In the genomic region with DNA sequence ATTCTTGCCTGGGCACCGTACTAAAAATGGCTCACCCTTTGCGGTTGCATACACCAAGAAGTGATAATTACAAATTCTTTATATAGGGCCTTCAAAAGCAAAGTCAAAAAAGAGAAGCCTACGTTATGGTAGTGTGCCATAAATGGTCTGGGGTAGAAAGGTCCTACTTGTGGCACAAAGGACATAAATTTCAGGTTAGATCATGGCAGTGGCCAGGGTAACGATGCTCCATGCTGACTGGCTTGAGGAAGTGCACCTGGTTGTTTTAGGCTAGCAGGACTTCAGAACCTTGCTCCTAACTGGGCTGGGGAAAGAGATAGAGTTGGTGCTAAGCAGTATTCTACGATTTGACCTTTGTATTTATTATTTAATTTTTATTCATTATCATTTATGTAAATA, we compare ENCODE assay signal across 9 mouse cellular contexts. TPM values are rescaled to one million over a fixed set of nuclear protein-coding genes. Genes with fewer than 3 reads are reported as not detected.
DNase-seq lines count a peak whose midpoint lies in the region; ATAC-seq and TF ChIP-seq lines count a peak whose summit lies in the region.
"Had no signal": no experiment of that assay in that cellular context is flagged by ENCODE, and none has a peak within 500 bp of the region (broad histone marks: within the 10 kb centered on the region; RNA-seq: fewer than 3 reads in every experiment).

No protein-coding gene starts in this region.

- no peak for TF ChIP-seq CTCF in hindbrain, postnatal 0 days (IDR thresholded peaks at IDR 0.05; ENCODE audit: low read depth)

- DNase-seq in kidney, postnatal 25 days, result no peak
- DNase-seq in embryonic facial prominence, embryonic 11.5 days (ENCODE audit: low spot score), result no peak
- no peak for DNase-seq in hindbrain, postnatal 0 days (ENCODE audit: low spot score)
- no peak for DNase-seq in midbrain, embryonic 14.5 days
- no peak for DNase-seq in c-Kit-positive CD71-positive TER-119-positive erythroid progenitor cells, embryonic 14.5 days (ENCODE audit: low spot score)
- no peak for DNase-seq in gastrocnemius, postnatal 14 days
- no peak for DNase-seq in cerebellum, postnatal 25 days

- H3K9ac ChIP-seq in kidney, embryonic 14.5 days (ENCODE audit: low read depth, low read length), result peak overlapping the region; percentile 87; the same call in 1 of the 2 replicates
- peak overlapping the region; percentile 85 for H3K9ac ChIP-seq in embryonic facial prominence, embryonic 11.5 days (replicated peaks; ENCODE audit: low read length)
- peak overlapping the region; percentile 67 for H3K9ac ChIP-seq in hindbrain, postnatal 0 days (replicated peaks; ENCODE audit: low read length)
- H3K9ac ChIP-seq in midbrain, embryonic 14.5 days (replicated peaks; ENCODE audit: low read length), result peak overlapping the region; percentile 70

- H3K36me3 ChIP-seq in kidney, embryonic 14.5 days (ENCODE audit: control insufficient read depth, insufficient read depth, low read length), result peaks cover 13% of the 10 kb centered on the region; the same call in 1 of the 2 replicates
- H3K36me3 ChIP-seq in embryonic facial prominence, embryonic 11.5 days (replicated peaks; ENCODE audit: control insufficient read depth, insufficient read depth, low read depth, low read length), result no peaks in the 10 kb centered on the region
- H3K36me3 ChIP-seq in hindbrain, postnatal 0 days (ENCODE audit: insufficient read depth, low read length), result peaks cover 15% of the 10 kb centered on the region; the same call in 1 of the 2 replicates
- peaks cover 29% of the 10 kb centered on the region for H3K36me3 ChIP-seq in midbrain, embryonic 14.5 days (ENCODE audit: control insufficient read depth, insufficient read depth, low read length)

- no peaks in the 10 kb centered on the region for H3K9me3 ChIP-seq in kidney, embryonic 14.5 days (ENCODE audit: control insufficient read depth, low read length)
- H3K9me3 ChIP-seq in embryonic facial prominence, embryonic 11.5 days (replicated peaks; ENCODE audit: control insufficient read depth, low read length), result no peaks in the 10 kb centered on the region
- H3K9me3 ChIP-seq in hindbrain, postnatal 0 days (ENCODE audit: low read length), result no peaks in the 10 kb centered on the region
- no peaks in the 10 kb centered on the region for H3K9me3 ChIP-seq in midbrain, embryonic 14.5 days (ENCODE audit: control insufficient read depth, low read length)

- 18% methylated on average over 5 of the region's 5 CpGs for WGBS in kidney, embryonic 14.5 days
- WGBS in embryonic facial prominence, embryonic 11.5 days, result 40% methylated on average over 5 of the region's 5 CpGs
- 28% methylated on average over 5 of the region's 5 CpGs for WGBS in hindbrain, postnatal 0 days
- WGBS in midbrain, embryonic 14.5 days, result 33% methylated on average over 5 of the region's 5 CpGs

- no peaks in the 10 kb centered on the region for H3K27me3 ChIP-seq in kidney, embryonic 14.5 days (ENCODE audit: control insufficient read depth, insufficient read depth, low read length)
- H3K27me3 ChIP-seq in embryonic facial prominence, embryonic 11.5 days (ENCODE audit: control insufficient read depth, insufficient read depth, low read length), result no peaks in the 10 kb centered on the region
- H3K27me3 ChIP-seq in hindbrain, postnatal 0 days (ENCODE audit: insufficient read depth, low read length), result no peaks in the 10 kb centered on the region
- H3K27me3 ChIP-seq in midbrain, embryonic 14.5 days (ENCODE audit: control insufficient read depth, insufficient read depth, low read length), result no peaks in the 10 kb centered on the region
- H3K27me3 ChIP-seq: Patski had no signal

- H3K4me3 ChIP-seq in kidney, embryonic 14.5 days (ENCODE audit: low read length), result peak overlapping the region; percentile 82
- peak overlapping the region; percentile 76 for H3K4me3 ChIP-seq in embryonic facial prominence, embryonic 11.5 days (ENCODE audit: low read depth, low read length)
- peak overlapping the region; percentile 81 for H3K4me3 ChIP-seq in hindbrain, postnatal 0 days (ENCODE audit: low read length)
- H3K4me3 ChIP-seq in midbrain, embryonic 14.5 days (replicated peaks; ENCODE audit: low read depth, low read length), result peak overlapping the region; percentile 60

- intact Hi-C loops in gastrocnemius, postnatal 14 days (cut with DNase I; ENCODE audit: low total_unique reads), result no loop called here

- H3K4me2 ChIP-seq in kidney, embryonic 14.5 days (replicated peaks; ENCODE audit: low read depth, low read length), result peak overlapping the region; percentile 69
- H3K4me2 ChIP-seq in embryonic facial prominence, embryonic 11.5 days (ENCODE audit: low read depth, low read length), result peak overlapping the region; percentile 78
- peak overlapping the region; percentile 67 for H3K4me2 ChIP-seq in hindbrain, postnatal 0 days (ENCODE audit: low read depth, low read length)
- peak overlapping the region; percentile 84 for H3K4me2 ChIP-seq in midbrain, embryonic 14.5 days (ENCODE audit: low read length)

- peak overlapping the region; percentile 92; the same call in 1 of the 2 replicates for H3K27ac ChIP-seq in kidney, embryonic 14.5 days (ENCODE audit: low read depth, low read length)
- H3K27ac ChIP-seq in embryonic facial prominence, embryonic 11.5 days (replicated peaks; ENCODE audit: low read depth, low read length), result no peak overlapping the region
- peak overlapping the region; percentile 86 for H3K27ac ChIP-seq in hindbrain, postnatal 0 days
- H3K27ac ChIP-seq in midbrain, embryonic 14.5 days (replicated peaks; ENCODE audit: low read depth, low read length), result peak overlapping the region; percentile 81

- peak; percentile 50 for ATAC-seq in kidney, embryonic 14.5 days (ENCODE audit: low FRiP score, low TSS enrichment)
- no peak; the same call in 1 of the 2 replicates for ATAC-seq in embryonic facial prominence, embryonic 11.5 days (replicated peaks; ENCODE audit: insufficient number of reproducible peaks, low FRiP score, low TSS enrichment, low read depth)
- peak; percentile 66 for ATAC-seq in hindbrain, postnatal 0 days
- peak; percentile 59 for ATAC-seq in midbrain, embryonic 14.5 days (ENCODE audit: low FRiP score, low TSS enrichment)

- no peaks in the 10 kb centered on the region for H3K4me1 ChIP-seq in kidney, embryonic 14.5 days (ENCODE audit: control insufficient read depth, insufficient read depth, low read length)
- H3K4me1 ChIP-seq in embryonic facial prominence, embryonic 11.5 days (ENCODE audit: control insufficient read depth, insufficient read depth, low read length), result no peaks in the 10 kb centered on the region
- no peaks in the 10 kb centered on the region for H3K4me1 ChIP-seq in hindbrain, postnatal 0 days (ENCODE audit: insufficient read depth, low read length)
- H3K4me1 ChIP-seq in midbrain, embryonic 14.5 days (ENCODE audit: control insufficient read depth, insufficient read depth, low read length), result peaks cover 13% of the 10 kb centered on the region; the same call in 1 of the 2 replicates

RNA-seq across cellular contexts. Expression of a gene that starts 0.4 kb away (rescaled TPM):
- polyA plus RNA-seq in kidney, embryonic 14.5 days (2014; fragmentation: Nextera tagmentation; extraction: Ambion mirVana), result 90.9 and 101 TPM in 2 replicates
- 66.3 and 71.0 TPM in 2 replicates for polyA plus RNA-seq in embryonic facial prominence, embryonic 11.5 days (2014; fragmentation: Nextera tagmentation; extraction: Ambion mirVana)
- 20.1 and 33.0 TPM in 2 replicates for total RNA-seq in hindbrain, postnatal 0 days (2014; rRNA removed)
- 56.3 and 62.5 TPM in 2 replicates for polyA plus RNA-seq in hindbrain, postnatal 0 days (2015; fragmentation: Nextera tagmentation; extraction: Ambion mirVana)
- polyA plus RNA-seq in midbrain, embryonic 14.5 days (2014; fragmentation: Nextera tagmentation; extraction: Ambion mirVana), result 45.3 and 49.0 TPM in 2 replicates
- 10 to 100 TPM; 29.2 to 29.4 TPM for total RNA-seq in gastrocnemius, postnatal 14 days (2021)

RNA-seq across cellular contexts. Expression of a gene that starts 46.0 kb away (rescaled TPM):
- polyA plus RNA-seq in kidney, embryonic 14.5 days (2014; fragmentation: Nextera tagmentation; extraction: Ambion mirVana), result 47.0 and 63.7 TPM in 2 replicates
- 68.5 and 75.5 TPM in 2 replicates for polyA plus RNA-seq in embryonic facial prominence, embryonic 11.5 days (2014; fragmentation: Nextera tagmentation; extraction: Ambion mirVana)
- 87.8 and 92.3 TPM in 2 replicates for total RNA-seq in hindbrain, postnatal 0 days (2014; rRNA removed)
- 55.9 and 59.4 TPM in 2 replicates for polyA plus RNA-seq in hindbrain, postnatal 0 days (2015; fragmentation: Nextera tagmentation; extraction: Ambion mirVana)
- 71.4 and 86.6 TPM in 2 replicates for polyA plus RNA-seq in midbrain, embryonic 14.5 days (2014; fragmentation: Nextera tagmentation; extraction: Ambion mirVana)
- 10 to 100 TPM; 33.9 to 36.9 TPM for total RNA-seq in gastrocnemius, postnatal 14 days (2021)
